Mouse (Mus musculus) left cerebral cortex, postnatal 4 days (tissue): ENCODE results near the gene Tbck. TPM values are rescaled to one million over a fixed set of nuclear protein-coding genes. Genes with fewer than 3 reads are reported as not detected.

Experiments used
- DNase-seq: peaks from one replicate; pipeline ENCODE4 v3.0.0-alpha.2; 2022
- intact Hi-C: fragments of 180-260 bp; cut with DNase I; formaldehyde crosslinking; loops from one replicate; pipeline ENCODE4 v1.15.1; 2025
- total RNA-seq, 2 experiments: library from RNA; stranded (reverse); gene quantifications; 2 replicates each; pipeline ENCODE4 v1.2.3; 2021

Tbck gene
- total RNA-seq, 2 experiments from 2014 or later, result 39.6 to 41.2 TPM

GRCm38 (mm10) chr3:132752772-132753171 is 68.8 kb downstream of the Tbck start:
- no peak for DNase-seq
- intact Hi-C loops, result no loop called here

- intact Hi-C loops, result no loop called here
- no peak for DNase-seq
These were observed 72.3 kb downstream of the Tbck start for GRCm38 (mm10) chr3:132756274-132756673.

- intact Hi-C loops, result no loop called here
These were observed 82.2 kb downstream of the Tbck start for GRCm38 (mm10) chr3:132766033-132766726.

GRCm38 (mm10) chr3:132772054-132772453 is 88.1 kb downstream of the Tbck start:
- no peak for DNase-seq
- intact Hi-C loops, result no loop called here

More at GRCm38 (mm10) chr3:132766033-132766726, 82.2 kb downstream of the Tbck start:
- no peak for DNase-seq

GRCm38 (mm10) chr3:132776686-132777085 is 92.7 kb downstream of the Tbck start:
- DNase-seq, result no peak
- intact Hi-C loops, result no loop called here

GRCm38 (mm10) chr3:132781103-132781502 is 97.2 kb downstream of the Tbck start:
- no peak for DNase-seq
- intact Hi-C loops, result no loop called here

GRCm38 (mm10) chr3:132783087-132783486 is 99.1 kb downstream of the Tbck start:
- no peak for DNase-seq
- intact Hi-C loops, result no loop called here

- intact Hi-C loops, result no loop called here
- no peak for DNase-seq
These were observed 100.8 kb downstream of the Tbck start for GRCm38 (mm10) chr3:132784732-132785131.

GRCm38 (mm10) chr3:132786690-132787089 is 102.7 kb downstream of the Tbck start:
- intact Hi-C loops, result no loop called here

GRCm38 (mm10) chr3:132787775-132788174 is 103.8 kb downstream of the Tbck start:
- intact Hi-C loops, result no loop called here
- no peak for DNase-seq

More at GRCm38 (mm10) chr3:132786690-132787089, 102.7 kb downstream of the Tbck start:
- DNase-seq, result no peak

GRCm38 (mm10) chr3:132791140-132791539 is 107.2 kb downstream of the Tbck start:
- intact Hi-C loops, result no loop called here

GRCm38 (mm10) chr3:132800196-132800595 is 116.3 kb downstream of the Tbck start:
- DNase-seq, result no peak
- intact Hi-C loops, result no loop called here

More at GRCm38 (mm10) chr3:132791140-132791539, 107.2 kb downstream of the Tbck start:
- no peak for DNase-seq

GRCm38 (mm10) chr3:132801910-132802309 is 118.0 kb downstream of the Tbck start:
- intact Hi-C loops, result no loop called here
- no peak for DNase-seq

GRCm38 (mm10) chr3:132807888-132808579 is 124.1 kb downstream of the Tbck start:
- intact Hi-C loops, result no loop called here
- DNase-seq, result no peak

- no peak for DNase-seq
- intact Hi-C loops, result no loop called here
These were observed 125.0 kb downstream of the Tbck start for GRCm38 (mm10) chr3:132808951-132809350.

GRCm38 (mm10) chr3:132811791-132812190 is 127.8 kb downstream of the Tbck start:
- intact Hi-C loops, result no loop called here
- DNase-seq, result no peak

GRCm38 (mm10) chr3:132812356-132812755 is 128.4 kb downstream of the Tbck start:
- DNase-seq, result no peak
- intact Hi-C loops, result no loop called here

- intact Hi-C loops, result no loop called here
These were observed 129.2 kb downstream of the Tbck start for GRCm38 (mm10) chr3:132813147-132813546.

GRCm38 (mm10) chr3:132813706-132814497 is 130.0 kb downstream of the Tbck start:
- no peak for DNase-seq
- intact Hi-C loops, result no loop called here

More at GRCm38 (mm10) chr3:132813147-132813546, 129.2 kb downstream of the Tbck start:
- no peak for DNase-seq

GRCm38 (mm10) chr3:132814791-132815496 is 131.0 kb downstream of the Tbck start:
- intact Hi-C loops, result no loop called here
- DNase-seq, result no peak
